Mouse (Mus musculus) bone marrow macrophage, adult 2 months (primary cell): Measurements from ENCODE around the gene Fam222a. TPM values are rescaled to one million over a fixed set of nuclear protein-coding genes. Genes with fewer than 3 reads are reported as not detected.

Source experiments
- H3K27ac ChIP-seq: 2 replicates; pipeline ENCODE4 v1.5.1; 2012; ENCODE audit warnings: low read depth, low read length; ENCODE audit not compliant: insufficient read depth
- H3K4me1 ChIP-seq: 2 replicates; pipeline ENCODE4 v1.6.1; 2012; ENCODE audit warnings: low read length; ENCODE audit not compliant: control insufficient read depth, insufficient read depth
- H3K4me3 ChIP-seq: 2 replicates; pipeline ENCODE4 v1.5.1; 2012; ENCODE audit warnings: mild to moderate bottlenecking, low read length, moderate library complexity; ENCODE audit not compliant: insufficient read depth
- CTCF ChIP-seq: IDR thresholded peaks from 2 replicates; pipeline ENCODE4 v1.5.1; 2012; ENCODE audit warnings: low read depth, mild to moderate bottlenecking, low read length, moderate library complexity
- POLR2A ChIP-seq: IDR thresholded peaks from 2 replicates; pipeline ENCODE4 v1.6.1; 2012; ENCODE audit warnings: mild to moderate bottlenecking, low read depth, low read length, borderline replicate concordance
- polyA plus RNA-seq: library from polyadenylated mRNA; stranded (reverse); fragments of >200 nt; gene quantifications from 2 replicates; pipeline ENCODE4 v1.2.4, GENCODE M21; 2012; ENCODE audit not compliant: missing spikeins, insufficient read depth, insufficient read length

Fam222a gene
- 1.5 and 1.9 TPM in 2 replicates for polyA plus RNA-seq

DNA sequence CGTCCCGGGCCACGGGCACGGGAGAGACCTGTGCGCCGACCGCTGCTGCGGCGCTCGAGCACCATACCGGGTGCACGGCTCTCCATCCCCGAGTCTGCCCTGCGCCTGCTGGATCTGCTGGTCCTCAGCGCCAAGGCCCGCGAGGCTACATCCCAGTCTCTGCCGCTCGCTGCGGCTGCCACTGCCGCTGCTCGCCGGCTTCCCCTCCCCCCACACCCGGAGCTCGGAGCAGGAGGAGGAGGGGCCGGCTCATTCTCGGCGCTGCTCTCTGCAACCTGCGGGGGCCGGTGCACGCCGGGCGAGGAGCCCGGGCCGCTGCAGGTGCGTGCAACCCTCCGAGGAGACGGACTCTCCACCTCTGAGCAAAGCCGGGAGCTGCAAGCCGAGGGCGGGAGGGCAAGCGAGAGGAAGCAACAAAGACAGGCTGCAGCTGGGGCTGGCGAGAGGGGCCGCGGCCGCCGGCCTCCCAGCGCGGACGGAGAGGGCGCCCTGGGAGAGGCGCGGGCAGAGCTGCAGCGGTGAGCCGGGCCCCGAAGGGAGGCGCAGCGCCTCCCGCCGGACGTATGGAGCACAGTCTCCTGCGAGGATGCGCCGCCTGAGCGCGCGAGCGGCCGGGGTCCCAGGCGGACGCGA is at the start of gene Fam222a:
Gene Fam222a (plus strand): TSS at position 452 of the 633 bp plus-strand sequence.
- no peak within 1 kb of the TSS for H3K27ac ChIP-seq
- TF ChIP-seq CTCF = no peak
- no peak for TF ChIP-seq POLR2A
- peaks cover 4% of the 10 kb centered on the region; the same call in 1 of the 2 replicates for H3K4me1 ChIP-seq
- peak within 1 kb of the TSS; percentile 75 for H3K4me3 ChIP-seq

DNA sequence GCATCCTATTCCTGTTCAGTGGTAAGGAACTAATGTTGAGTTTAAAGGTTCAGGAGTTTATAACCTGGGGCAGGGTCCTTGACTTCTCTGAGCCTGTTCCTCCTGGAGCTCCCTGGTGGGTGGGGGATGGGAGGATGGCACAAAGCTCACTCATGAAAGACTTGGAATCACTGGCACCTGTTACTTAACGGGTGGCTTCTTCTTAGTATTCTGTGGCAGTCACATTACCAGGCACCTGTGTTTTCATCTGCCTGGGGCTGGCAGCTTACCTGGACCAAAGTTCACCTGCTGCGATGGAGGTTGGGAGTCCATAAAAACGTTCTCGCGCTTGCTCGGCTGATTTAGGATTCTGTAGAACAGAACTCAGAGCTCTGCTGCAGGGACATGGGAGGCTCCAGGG is 39.5 kb upstream of the Fam222a start:
- H3K4me3 ChIP-seq = no peak overlapping the region
- TF ChIP-seq CTCF (no peak), POLR2A (no peak)
- H3K4me1 ChIP-seq = no peaks in the 10 kb centered on the region
- H3K27ac ChIP-seq = no peak overlapping the region

GRCm38 (mm10) chr5:114530337-114530736 is 37.5 kb upstream of the Fam222a start:
- H3K4me1 ChIP-seq = no peaks in the 10 kb centered on the region
- TF ChIP-seq CTCF (no peak), POLR2A (no peak)
- no peak overlapping the region for H3K4me3 ChIP-seq
- no peak overlapping the region for H3K27ac ChIP-seq

- no peak overlapping the region for H3K4me3 ChIP-seq
- TF ChIP-seq POLR2A (no peak), CTCF (no peak)
These were observed 35.8 kb upstream of the Fam222a start for GRCm38 (mm10) chr5:114532055-114532454.

DNA sequence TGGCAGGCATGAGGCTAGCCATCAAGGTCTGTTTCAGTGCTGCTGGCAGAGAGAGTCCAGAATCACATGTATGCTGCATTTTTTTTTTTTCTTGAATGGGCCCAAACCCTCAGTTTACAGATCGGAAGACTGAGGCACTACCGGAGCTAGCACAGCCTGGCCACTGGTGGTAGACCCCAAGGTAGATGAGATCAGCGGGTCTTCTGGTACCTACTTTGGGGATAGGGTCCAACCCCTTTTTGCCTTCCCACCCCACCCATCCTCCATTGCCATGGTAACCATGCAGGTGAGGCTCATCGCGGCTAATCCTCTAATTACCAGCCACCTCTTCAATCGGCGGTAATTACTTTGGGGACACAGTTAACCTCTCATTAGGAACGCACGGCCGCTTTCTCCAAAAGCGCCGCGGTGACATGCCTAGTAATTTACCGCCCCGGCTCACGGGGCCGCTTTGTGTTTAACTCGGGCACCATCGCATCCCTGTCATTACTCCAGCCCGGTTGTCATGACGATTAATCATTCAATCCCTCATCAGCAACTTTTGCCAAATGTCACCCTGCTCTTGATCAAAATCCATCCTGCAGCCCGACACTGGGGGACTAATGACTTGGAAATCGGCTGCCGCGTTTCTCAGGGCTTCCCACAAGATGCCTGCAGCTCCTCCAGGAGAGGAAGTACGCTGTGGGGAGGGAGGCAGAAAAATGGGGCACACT is 30.4 kb upstream of the Fam222a start:
- Histone ChIP-seq H3K4me3 (no peak overlapping the region), H3K4me1 (no peaks in the 10 kb centered on the region), H3K27ac (no peak overlapping the region)
- TF ChIP-seq CTCF = no peak
- TF ChIP-seq POLR2A = no peak

More at GRCm38 (mm10) chr5:114532055-114532454, 35.8 kb upstream of the Fam222a start:
- no peak overlapping the region for H3K27ac ChIP-seq
- H3K4me1 ChIP-seq = no peaks in the 10 kb centered on the region

GRCm38 (mm10) chr5:114538021-114538405 is 29.8 kb upstream of the Fam222a start:
- no peak overlapping the region for H3K4me3 ChIP-seq
- no peaks in the 10 kb centered on the region for H3K4me1 ChIP-seq
- H3K27ac ChIP-seq = no peak overlapping the region
- TF ChIP-seq POLR2A = no peak
- no peak for TF ChIP-seq CTCF

DNA sequence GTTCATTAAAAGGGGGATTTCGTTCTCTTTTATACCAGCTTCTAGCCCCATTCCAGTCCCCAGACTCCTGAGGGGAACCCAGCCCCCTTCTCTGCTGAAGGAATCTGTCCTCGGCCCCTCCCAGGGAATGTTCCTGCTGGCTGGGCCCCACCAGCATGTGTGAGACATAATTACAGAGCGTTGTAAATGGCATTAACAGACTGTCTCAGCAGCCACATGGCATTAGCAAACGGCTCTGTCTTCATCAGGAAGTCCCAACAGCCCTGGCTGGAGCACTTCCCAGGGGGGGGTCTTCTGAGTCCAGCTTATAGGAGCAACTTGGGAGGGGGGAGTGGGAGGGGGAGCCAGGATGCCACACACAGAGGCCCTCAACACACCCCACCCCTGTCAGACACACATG is 29.1 kb upstream of the Fam222a start:
- no peak for TF ChIP-seq POLR2A
- TF ChIP-seq CTCF = no peak
- H3K27ac ChIP-seq = no peak overlapping the region
- H3K4me1 ChIP-seq = no peaks in the 10 kb centered on the region
- no peak overlapping the region for H3K4me3 ChIP-seq

GRCm38 (mm10) chr5:114539766-114540165 is 28.1 kb upstream of the Fam222a start:
- Histone ChIP-seq H3K4me1 (no peaks in the 10 kb centered on the region), H3K4me3 (no peak overlapping the region), H3K27ac (no peak overlapping the region)
- TF ChIP-seq POLR2A (no peak), CTCF (no peak)

- no peak overlapping the region for H3K4me3 ChIP-seq
- H3K27ac ChIP-seq = no peak overlapping the region
- TF ChIP-seq POLR2A = no peak
- TF ChIP-seq CTCF = no peak
- H3K4me1 ChIP-seq = no peaks in the 10 kb centered on the region
These were observed 26.0 kb upstream of the Fam222a start for GRCm38 (mm10) chr5:114541656-114542445.
